Mouse (Mus musculus) heart, postnatal 0 days (tissue): ENCODE data around the gene Jakmip3. TPM values are rescaled to one million over a fixed set of nuclear protein-coding genes. Genes with fewer than 3 reads are reported as not detected.
A peak's percentile ranks its signal among the peaks of the same experiment; 100 is the strongest.

Experiments
- ATAC-seq: fragments of 200-750 bp; cut with Nextera tagmentation; 2 replicates; pipeline ENCODE4 v1.8.0; 2017; ENCODE audit warnings: low read depth, moderate number of reproducible peaks, moderate library complexity; ENCODE audit not compliant: insufficient read depth
- DNase-seq: peaks from one replicate; pipeline ENCODE4 v3.0.0-alpha.2; 2016; ENCODE audit warnings: low spot score
- H3K27ac ChIP-seq: fragments of 300-500 bp; sonication (generic); 2 replicates; pipeline ENCODE4 v1.5.1; 2014; ENCODE audit warnings: low read depth, mild to moderate bottlenecking
- H3K27me3 ChIP-seq: fragments of 300-500 bp; sonication (generic); 2 replicates; pipeline ENCODE4 v1.6.1; 2014; ENCODE audit warnings: low read length, mixed read lengths; ENCODE audit not compliant: control insufficient read depth, insufficient read depth
- H3K36me3 ChIP-seq: fragments of 300-500 bp; sonication (generic); replicated peaks from 2 replicates; pipeline ENCODE4 v1.6.1; 2014; ENCODE audit warnings: low read length, mixed read lengths; ENCODE audit not compliant: control insufficient read depth, insufficient read depth
- H3K4me1 ChIP-seq: fragments of 300-500 bp; sonication (generic); 2 replicates; pipeline ENCODE4 v1.6.1; 2014; ENCODE audit warnings: antibody characterized with exemption; ENCODE audit not compliant: control insufficient read depth, insufficient read depth
- H3K4me2 ChIP-seq: fragments of 300-500 bp; sonication (generic); 2 replicates; pipeline ENCODE4 v1.6.1; 2014; ENCODE audit warnings: low read depth, mild to moderate bottlenecking, low read length, moderate library complexity
- H3K4me3 ChIP-seq: fragments of 300-500 bp; sonication (generic); 2 replicates; pipeline ENCODE4 v1.5.1; 2014; ENCODE audit warnings: low read depth, low read length
- H3K9ac ChIP-seq: fragments of 300-500 bp; sonication (generic); replicated peaks from 2 replicates; pipeline ENCODE4 v1.6.1; 2014; ENCODE audit warnings: low read depth, low read length, mixed read lengths
- H3K9me3 ChIP-seq: fragments of 300-500 bp; sonication (generic); replicated peaks from 2 replicates; pipeline ENCODE4 v1.6.1; 2016; ENCODE audit warnings: low read length; ENCODE audit not compliant: control insufficient read depth
- CTCF ChIP-seq: IDR thresholded peaks from 2 replicates; pipeline ENCODE4 v1.5.1; 2016; ENCODE audit warnings: antibody characterized with exemption, control low read depth, low read depth
- EP300 ChIP-seq: IDR thresholded peaks from 2 replicates; pipeline ENCODE4 v1.6.1; 2016; ENCODE audit warnings: antibody characterized with exemption, low read depth
- WGBS: fragments of 180-500 bp; shearing (Covaris S2); extraction: QIAGEN DNeasy Blood & Tissue Kit; methylation state at CpG from one replicate; pipeline ENCODE4 v1.1.7; 2014; 5-methylcytosine and 5-hydroxymethylcytosine counted together
- polyA plus RNA-seq: library from polyadenylated mRNA; unstranded; fragments of >200 nt; fragmentation: Nextera tagmentation; extraction: Ambion mirVana; gene quantifications from 2 replicates; pipeline ENCODE4 v1.2.1, GENCODE M21; 2015
- total RNA-seq: library from RNA; depleted of rRNA; stranded (reverse); fragments of >200 nt; gene quantifications from 2 replicates; pipeline ENCODE4 v1.2.3, GENCODE M21; 2014; ENCODE audit warnings: low replicate concordance

Gene Jakmip3
- total and polyA plus RNA-seq, 2 experiments from 2014 or later: not detected

DNA sequence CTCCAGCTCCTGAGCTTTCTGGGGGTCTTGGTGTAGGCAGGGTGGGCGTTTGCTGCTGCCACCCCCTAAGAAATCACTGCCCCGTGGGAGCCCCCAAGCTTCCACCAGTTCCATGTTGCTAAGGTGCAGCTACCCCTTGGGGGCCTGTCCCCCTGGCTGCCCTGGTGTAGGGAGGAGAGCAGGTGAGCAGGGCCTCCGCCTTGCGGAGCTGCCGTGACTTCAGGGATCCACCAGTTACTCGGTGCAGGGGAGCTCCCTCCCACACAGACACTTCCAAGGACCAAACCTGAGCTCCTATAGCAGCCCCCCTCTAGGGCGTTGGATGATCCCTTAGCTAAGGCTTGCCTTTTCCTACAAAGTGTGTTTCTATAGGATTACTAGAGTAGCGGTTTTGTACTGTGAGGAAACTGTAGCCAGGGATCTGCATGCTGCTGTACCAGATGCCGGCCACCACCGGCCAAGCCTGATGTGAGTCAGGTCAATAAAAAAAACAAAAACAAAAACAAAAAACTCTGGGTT is 160.8 kb downstream of the Jakmip3 start:
- Histone ChIP-seq H3K36me3 (no peaks in the 10 kb centered on the region), H3K4me3 (no peak overlapping the region), H3K27me3 (no peaks in the 10 kb centered on the region), H3K9ac (no peak overlapping the region), H3K4me1 (no peaks in the 10 kb centered on the region), H3K9me3 (no peaks in the 10 kb centered on the region), H3K27ac (no peak overlapping the region), H3K4me2 (no peak overlapping the region)
- TF ChIP-seq CTCF: no peak
- TF ChIP-seq EP300: no peak
- WGBS: 72% methylated on average over 10 of the region's 10 CpGs
- DNase-seq (no peak), ATAC-seq (no peak)

DNA sequence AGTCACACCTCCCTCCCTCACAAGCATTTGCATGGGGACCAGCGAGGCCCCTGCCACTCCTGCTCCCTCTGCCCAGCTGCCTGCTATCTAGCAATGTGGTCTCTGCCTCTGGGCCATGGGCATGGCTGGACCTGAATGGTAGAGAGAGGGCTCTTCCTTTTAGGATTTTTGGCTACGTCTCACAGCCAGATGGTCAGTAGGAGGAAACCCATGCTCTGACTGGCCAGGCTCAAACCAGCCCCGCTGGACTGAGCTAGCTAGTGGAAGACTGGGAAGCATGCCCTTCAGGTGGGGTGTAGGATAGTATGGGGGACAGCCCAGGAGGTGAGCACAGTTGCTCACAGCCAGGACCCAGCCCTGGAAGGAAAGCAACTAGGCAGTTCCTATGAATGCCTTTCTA is 161.3 kb downstream of the Jakmip3 start:
- Histone ChIP-seq H3K4me1 (no peaks in the 10 kb centered on the region), H3K27ac (no peak overlapping the region), H3K27me3 (no peaks in the 10 kb centered on the region), H3K36me3 (no peaks in the 10 kb centered on the region), H3K4me3 (no peak overlapping the region), H3K4me2 (no peak overlapping the region), H3K9ac (no peak overlapping the region), H3K9me3 (no peaks in the 10 kb centered on the region)
- ATAC-seq: no peak
- WGBS: 72% methylated on average over 3 of the region's 3 CpGs
- no peak for TF ChIP-seq EP300
- TF ChIP-seq CTCF: no peak
- DNase-seq: no peak

DNA sequence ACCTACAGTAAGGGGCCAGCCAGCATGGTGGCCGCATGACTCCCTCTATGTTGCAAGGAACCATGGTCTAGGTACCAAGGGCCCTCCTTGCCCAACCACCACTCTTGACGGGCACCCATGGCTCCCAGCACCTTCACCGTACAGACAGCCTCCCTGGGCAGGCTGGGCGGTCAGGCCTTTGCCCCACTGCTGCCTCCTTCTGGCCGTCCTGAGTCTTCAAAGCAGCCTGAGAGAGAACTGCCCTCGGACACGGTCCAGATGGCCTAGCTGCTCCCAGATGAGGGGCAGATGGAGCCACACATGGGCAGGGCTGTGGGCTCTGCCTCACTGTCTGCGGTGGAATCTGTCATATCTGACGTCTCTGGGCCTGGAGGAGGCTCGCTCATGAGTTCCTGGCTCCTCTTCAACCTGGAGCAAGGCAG is 163.4 kb downstream of the Jakmip3 start:
- H3K27me3 ChIP-seq: no peaks in the 10 kb centered on the region
- no peak overlapping the region for H3K9ac ChIP-seq
- DNase-seq (no peak), ATAC-seq (no peak)
- no peaks in the 10 kb centered on the region for H3K9me3 ChIP-seq
- H3K4me2 ChIP-seq: no peak overlapping the region
- no peaks in the 10 kb centered on the region for H3K4me1 ChIP-seq
- no peak overlapping the region for H3K27ac ChIP-seq
- H3K4me3 ChIP-seq: no peak overlapping the region
- WGBS: 52% methylated on average over 10 of the region's 10 CpGs
- H3K36me3 ChIP-seq: no peaks in the 10 kb centered on the region
- TF ChIP-seq EP300 (no peak), CTCF (peak; percentile 14; the same call in 1 of the 2 replicates)

DNA sequence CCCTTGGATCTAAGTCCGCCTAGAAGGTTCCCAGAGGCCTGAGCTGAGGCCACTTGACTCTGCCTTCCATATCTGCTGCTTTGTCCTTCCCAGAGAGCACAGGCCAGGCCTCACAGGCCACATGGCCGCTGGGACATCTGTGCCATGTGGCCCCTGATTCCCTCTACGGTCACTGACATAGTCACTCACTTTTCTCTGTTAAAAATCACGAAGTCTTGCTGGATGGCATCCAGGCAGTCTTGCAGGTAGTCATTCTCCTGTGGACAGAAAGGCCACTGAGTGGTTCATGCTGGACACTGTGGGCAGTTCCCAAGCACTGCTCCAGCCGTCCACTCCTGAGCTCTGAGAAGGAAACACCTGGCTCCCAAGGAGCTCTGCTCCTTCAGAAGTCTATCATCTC is 164.5 kb downstream of the Jakmip3 start:
- DNase-seq (no peak), ATAC-seq (no peak)
- H3K9ac ChIP-seq: no peak overlapping the region
- no peaks in the 10 kb centered on the region for H3K36me3 ChIP-seq
- H3K9me3 ChIP-seq: no peaks in the 10 kb centered on the region
- H3K27ac ChIP-seq: no peak overlapping the region
- H3K4me3 ChIP-seq: no peak overlapping the region
- no peaks in the 10 kb centered on the region for H3K27me3 ChIP-seq
- 75% methylated on average over 5 of the region's 5 CpGs for WGBS
- H3K4me1 ChIP-seq: no peaks in the 10 kb centered on the region
- TF ChIP-seq EP300 (no peak), CTCF (no peak)
- no peak overlapping the region for H3K4me2 ChIP-seq

DNA sequence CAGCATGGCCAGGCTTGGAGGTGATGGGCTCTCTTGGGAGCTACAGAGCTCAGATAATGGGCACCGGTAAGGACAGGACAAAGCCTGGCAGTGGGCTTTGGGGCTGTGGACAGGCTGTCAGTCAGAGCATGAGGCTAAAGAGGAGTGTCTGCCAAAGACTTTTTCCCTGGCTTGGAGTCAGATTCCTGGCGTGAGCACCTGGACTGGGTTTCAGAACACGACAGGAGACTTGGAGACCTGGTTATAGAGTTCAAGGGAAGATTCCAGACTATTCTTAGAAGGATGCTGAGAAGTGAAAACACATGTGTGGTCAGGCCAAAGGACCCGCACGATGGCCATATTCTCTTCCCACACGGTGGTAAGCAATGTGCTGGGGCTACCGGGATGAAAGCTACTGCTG is 165.2 kb downstream of the Jakmip3 start:
- no peak for ATAC-seq
- TF ChIP-seq CTCF (no peak), EP300 (no peak)
- WGBS: 70% methylated on average over 7 of the region's 7 CpGs

More for the DNA sequence above, 165.2 kb downstream of the Jakmip3 start:
- H3K4me3 ChIP-seq: no peak overlapping the region
- DNase-seq: no peak
- no peaks in the 10 kb centered on the region for H3K36me3 ChIP-seq
- H3K4me2 ChIP-seq: no peak overlapping the region
- no peaks in the 10 kb centered on the region for H3K27me3 ChIP-seq
- no peak overlapping the region for H3K9ac ChIP-seq
- no peak overlapping the region for H3K27ac ChIP-seq
- no peaks in the 10 kb centered on the region for H3K4me1 ChIP-seq
- H3K9me3 ChIP-seq: no peaks in the 10 kb centered on the region
